Mouse (Mus musculus) retina, postnatal 7 days (tissue): ENCODE measurements at regions not wholly inside any gene's neighbourhood (a gene's known extent, or its start where the extent isn't known, plus 50 kb on each side); places are given as distances from the start of the nearest gene placed in this dataset.
"Not testable (repeated sequence)": the region's sequence is repeated elsewhere in the genome, so short reads cannot be mapped to it uniquely, and the experiment has no call there.

Experiments
- DNase-seq: peaks from one replicate; pipeline ENCODE4 v3.0.0-alpha.2; 2012; ENCODE audit warnings: low read depth, low spot score

GRCm38 (mm10) chr14:96954462-96954861, 435.6 kb upstream of the Klhl1 start:
- DNase-seq = peak; percentile 23

DNA sequence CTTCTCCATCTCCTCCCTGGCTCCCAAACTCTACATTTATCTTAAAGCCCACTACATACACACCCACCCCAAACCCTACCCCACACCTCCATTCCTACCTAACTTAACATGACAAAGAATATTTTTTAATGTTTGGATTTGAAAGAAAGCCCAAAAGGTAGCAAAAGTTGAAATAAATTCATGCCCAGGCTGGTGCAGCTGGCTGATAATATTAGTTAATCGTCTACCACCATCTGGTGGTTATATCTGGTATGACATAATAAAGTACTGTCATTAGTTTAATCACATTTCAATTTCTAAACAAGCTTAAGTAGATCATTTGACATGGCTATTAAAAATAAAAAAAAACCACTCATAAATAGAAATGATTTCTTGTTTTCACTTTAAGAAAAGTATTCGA, 389.8 kb upstream of the Klhl1 start:
- peak; percentile 35 for DNase-seq

DNA sequence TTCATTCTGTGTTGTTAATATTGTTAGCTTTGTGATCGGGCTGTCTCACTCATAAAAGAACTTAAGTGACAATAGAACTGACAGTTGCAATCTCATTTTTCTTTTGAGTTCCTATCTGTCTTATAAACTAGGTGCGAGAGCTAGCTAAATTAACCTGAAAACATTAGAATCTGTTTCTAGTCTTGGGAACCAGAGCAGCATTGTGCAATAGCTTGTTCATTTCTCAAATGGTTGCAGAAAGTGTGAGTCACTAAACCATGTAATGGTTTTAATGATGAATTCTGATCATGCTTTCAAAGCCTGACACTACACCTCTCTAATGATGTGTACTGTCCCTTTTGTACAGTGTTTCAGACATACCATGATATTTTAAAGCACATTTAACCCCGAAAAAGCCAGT, 360.8 kb upstream of the Klhl1 start:
- DNase-seq = no peak

GRCm38 (mm10) chr14:96871969-96872368, 353.1 kb upstream of the Klhl1 start:
- DNase-seq = no peak

DNA sequence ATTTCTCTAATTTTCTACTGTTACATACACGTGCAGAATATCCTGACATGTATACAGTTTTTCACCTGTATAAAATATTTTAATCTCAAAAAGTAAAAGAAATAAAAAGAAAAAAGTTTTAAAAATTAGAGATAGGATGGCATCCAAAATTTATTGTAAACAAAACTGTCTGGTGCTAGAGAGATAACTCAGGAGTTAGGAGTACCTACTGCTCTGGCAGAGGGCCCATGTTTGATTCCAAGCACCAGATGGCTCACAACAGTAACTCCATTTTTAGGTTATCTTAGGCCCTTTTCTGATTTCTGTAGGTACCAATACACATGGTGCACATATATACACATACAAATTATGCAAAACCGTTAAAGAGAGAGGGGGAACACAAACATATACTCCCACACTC, 320.0 kb upstream of the Klhl1 start:
- DNase-seq = no peak

DNA sequence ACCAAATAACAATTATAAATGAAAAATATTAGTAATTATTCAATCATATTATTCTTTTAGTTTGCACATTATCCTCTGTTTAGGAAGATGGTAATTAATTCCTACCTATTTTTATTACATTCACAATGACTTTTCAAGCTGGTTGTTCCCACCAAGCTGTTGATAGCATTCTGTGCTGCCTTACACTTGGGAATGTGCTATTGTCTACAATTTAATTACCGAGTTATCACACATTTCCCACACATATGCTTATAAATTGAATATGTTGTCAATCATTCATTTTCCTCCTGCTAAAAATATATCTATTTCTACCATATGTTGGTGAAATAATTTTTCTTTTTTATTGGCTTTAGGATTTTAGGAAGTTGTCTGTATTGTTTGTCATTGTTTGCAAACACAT, 306.2 kb upstream of the Klhl1 start:
- no peak for DNase-seq

GRCm38 (mm10) chr14:96815665-96816064, 296.8 kb upstream of the Klhl1 start:
- DNase-seq = no peak

GRCm38 (mm10) chr14:96805284-96805683, 286.4 kb upstream of the Klhl1 start:
- DNase-seq = no peak

GRCm38 (mm10) chr14:96794806-96795205, 275.9 kb upstream of the Klhl1 start:
- no peak for DNase-seq

- no peak for DNase-seq
Observed at GRCm38 (mm10) chr14:96787917-96788316, 269.0 kb upstream of the Klhl1 start.

- DNase-seq = no peak
Observed at GRCm38 (mm10) chr14:96787286-96787685, 268.4 kb upstream of the Klhl1 start.

DNA sequence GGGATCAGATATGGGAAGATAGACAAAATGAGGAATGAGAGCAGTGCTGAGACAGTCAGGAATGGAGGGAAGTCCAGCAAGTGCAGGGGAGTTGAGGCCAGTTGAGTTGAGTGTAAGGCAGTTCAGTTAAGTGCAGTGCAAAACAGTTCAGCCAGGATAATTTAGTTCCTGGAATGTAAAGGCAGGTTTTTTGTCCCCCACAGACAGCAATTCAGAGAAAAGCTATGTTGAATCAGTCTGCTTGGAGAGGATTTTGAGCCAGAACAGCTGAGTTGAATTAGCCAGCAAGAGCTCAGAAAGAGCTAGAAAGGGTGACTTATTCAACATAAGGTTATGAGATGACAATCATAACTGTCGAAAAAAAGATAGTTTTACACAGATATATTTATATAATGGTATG, 256.9 kb upstream of the Klhl1 start:
- no peak for DNase-seq

GRCm38 (mm10) chr14:96760591-96760990, 241.7 kb upstream of the Klhl1 start:
- no peak for DNase-seq

GRCm38 (mm10) chr14:96733211-96733610, 214.3 kb upstream of the Klhl1 start:
- peak; percentile 4 for DNase-seq

GRCm38 (mm10) chr14:96697086-96697485, 178.2 kb upstream of the Klhl1 start:
- DNase-seq = no peak

DNA sequence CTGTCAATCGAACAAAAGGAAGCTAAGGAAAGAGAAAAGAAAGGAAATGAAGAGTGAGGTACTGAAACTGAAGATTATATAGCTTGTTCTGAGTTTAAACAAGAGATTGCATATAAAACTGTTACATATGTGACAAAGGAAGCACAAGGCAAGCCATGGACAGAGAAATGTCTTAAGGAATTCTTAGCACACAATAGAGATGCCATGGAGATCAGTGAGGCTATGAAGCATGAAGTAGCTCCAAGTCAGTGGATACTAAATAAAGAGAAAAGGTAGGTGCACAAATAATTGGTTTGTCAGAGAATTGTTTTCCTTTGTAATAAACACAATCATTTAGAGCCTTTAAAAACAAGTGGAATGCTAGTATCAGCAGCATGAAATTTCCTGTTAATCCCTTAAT, 172.0 kb upstream of the Klhl1 start:
- no peak for DNase-seq

GRCm38 (mm10) chr14:96683943-96684342, 165.0 kb upstream of the Klhl1 start:
- no peak for DNase-seq

GRCm38 (mm10) chr14:96681740-96682139, 162.8 kb upstream of the Klhl1 start:
- no peak for DNase-seq

- no peak for DNase-seq
Observed at GRCm38 (mm10) chr14:96676213-96676612, 157.3 kb upstream of the Klhl1 start.

GRCm38 (mm10) chr14:96668635-96669034, 149.7 kb upstream of the Klhl1 start:
- no peak for DNase-seq

DNA sequence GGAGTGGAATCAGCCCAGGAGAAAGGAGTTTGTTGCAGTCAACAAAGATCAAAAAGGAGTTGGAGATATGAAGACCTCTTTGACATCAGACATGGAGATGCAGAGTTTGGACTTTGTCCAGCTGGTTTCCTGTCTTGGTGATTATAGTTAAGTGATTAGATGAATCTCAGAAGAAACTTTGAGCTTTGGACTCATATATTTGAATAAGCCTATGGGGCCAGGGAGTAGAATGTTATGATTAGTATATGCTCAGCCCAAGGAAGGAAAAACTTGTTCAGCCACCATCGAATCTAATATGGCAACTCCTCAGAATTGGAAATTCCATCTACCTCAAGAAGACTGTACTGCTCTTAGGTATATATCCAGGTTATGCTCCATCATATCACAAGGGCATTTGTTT, 137.6 kb upstream of the Klhl1 start:
- no peak for DNase-seq

DNA sequence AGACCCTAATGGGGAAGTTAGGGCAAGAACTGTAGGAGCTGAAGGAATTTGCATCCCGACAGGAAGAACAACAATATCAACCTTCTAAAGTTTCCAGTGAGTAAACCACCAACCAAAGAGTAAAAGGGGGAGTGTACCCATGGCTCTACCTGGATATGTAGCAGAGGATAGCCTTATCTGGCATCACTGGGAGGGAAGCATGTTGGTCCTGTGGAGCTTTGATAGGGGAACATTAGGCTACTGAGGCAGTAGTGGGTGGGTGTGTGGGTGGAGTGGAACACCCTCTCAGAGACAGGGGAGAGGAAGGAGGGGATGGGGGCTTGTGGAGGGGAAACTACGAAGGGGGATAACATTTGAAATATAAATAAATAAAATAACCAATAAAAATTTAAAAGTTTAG, 111.4 kb upstream of the Klhl1 start:
- no peak for DNase-seq

GRCm38 (mm10) chr14:96606736-96607135, 87.8 kb upstream of the Klhl1 start:
- no peak for DNase-seq

DNA sequence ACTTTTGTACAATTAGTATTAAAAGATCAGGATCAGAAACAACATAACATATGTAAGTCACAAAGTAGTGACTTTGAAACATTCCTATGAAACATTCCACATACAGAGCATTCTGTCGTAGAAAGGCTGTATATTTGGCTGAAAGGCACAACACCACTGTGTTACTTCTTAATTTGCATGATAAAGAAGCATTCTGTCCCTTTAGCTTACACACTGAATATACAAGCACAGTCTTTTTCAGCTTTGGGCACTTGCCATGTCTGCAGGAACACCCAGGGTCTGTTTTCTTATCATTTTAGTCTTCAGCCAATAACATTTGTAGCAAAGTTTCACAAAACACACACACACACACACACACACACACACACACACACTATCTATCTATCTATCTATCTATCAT, 82.2 kb upstream of the Klhl1 start:
- not testable (repeated sequence) for DNase-seq

DNA sequence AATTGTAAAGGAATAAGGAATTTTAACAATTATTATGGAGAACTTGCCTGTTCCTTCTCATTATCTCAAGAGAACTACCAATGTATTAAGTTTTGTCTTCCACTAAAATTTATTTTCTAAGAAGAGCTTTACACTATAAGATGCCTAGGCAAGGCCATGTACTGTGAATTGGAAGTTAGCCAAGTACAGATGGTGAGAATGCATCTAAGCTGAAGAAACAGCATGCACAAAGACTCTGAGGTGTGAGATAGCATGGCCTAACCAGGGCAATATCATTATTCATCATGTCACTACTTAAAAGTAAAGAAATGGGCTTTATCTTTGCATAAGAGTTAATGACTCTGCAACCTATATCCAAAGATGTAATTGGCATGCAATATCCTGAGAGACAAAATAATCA, 73.1 kb upstream of the Klhl1 start:
- DNase-seq = no peak
